Mouse (Mus musculus) ES-E14 (cell line): Measurements from ENCODE around the gene Trim25. TPM values are rescaled to one million over a fixed set of nuclear protein-coding genes. Genes with fewer than 3 reads are reported as not detected.

Experiments used
- DNase-seq: peaks from one replicate; pipeline ENCODE4 v3.0.0-alpha.2; 2013; ENCODE audit warnings: low read depth, low spot score
- H3K27ac ChIP-seq: 2 replicates; pipeline ENCODE4 v1.5.1; 2012; ENCODE audit warnings: low read depth, mild to moderate bottlenecking, low read length, moderate library complexity, mixed read lengths; ENCODE audit not compliant: poor library complexity, insufficient read depth, severe bottlenecking
- H3K36me3 ChIP-seq: 2 replicates; pipeline ENCODE4 v1.6.1; 2012; ENCODE audit warnings: mild to moderate bottlenecking, low read length, moderate library complexity, mixed read lengths; ENCODE audit not compliant: control insufficient read depth, poor library complexity, insufficient read depth, severe bottlenecking
- H3K4me1 ChIP-seq, 2 experiments: fragments of 150-350 bp in 1 of 2; sonication (generic) in 1 of 2; 2 replicates each; pipeline ENCODE4 v1.6.1; 2012; ENCODE audit warnings: low read length in 2 of 2, mild to moderate bottlenecking in 1 of 2, mixed read lengths in 1 of 2; ENCODE audit not compliant: control insufficient read depth in 2 of 2, insufficient read depth in 2 of 2, poor library complexity in 1 of 2
- H3K4me3 ChIP-seq, 2 experiments: fragments of 150-350 bp in 1 of 2; sonication (generic) in 1 of 2; 2 replicates each; pipeline ENCODE4 v1.5.1; 2012; ENCODE audit warnings: low read length in 2 of 2, low read depth in 1 of 2, mild to moderate bottlenecking in 1 of 2, mixed read lengths in 1 of 2; ENCODE audit not compliant: insufficient read depth in 1 of 2, poor library complexity in 1 of 2, severe bottlenecking in 1 of 2
- H3K9ac ChIP-seq: 2 replicates; pipeline ENCODE4 v1.6.1; 2012; ENCODE audit warnings: low read depth, mild to moderate bottlenecking, low read length, mixed read lengths; ENCODE audit not compliant: poor library complexity, insufficient read depth, severe bottlenecking
- H3K9me3 ChIP-seq: fragments of 150-350 bp; sonication (generic); 2 replicates; pipeline ENCODE4 v1.6.1; 2012; ENCODE audit warnings: low read depth, mild to moderate bottlenecking, low read length; ENCODE audit not compliant: control insufficient read depth, insufficient read depth
- CHD2 ChIP-seq: IDR thresholded peaks from 2 replicates; pipeline ENCODE4 v1.6.1; 2014; ENCODE audit warnings: mild to moderate bottlenecking, low read depth, low read length, inconsistent platforms
- HCFC1 ChIP-seq: IDR thresholded peaks from 2 replicates; pipeline ENCODE4 v1.6.1; 2012; ENCODE audit warnings: low read length, inconsistent platforms, borderline replicate concordance; ENCODE audit not compliant: insufficient read depth
- MAFK ChIP-seq: IDR thresholded peaks from 2 replicates; pipeline ENCODE4 v1.6.1; 2014; ENCODE audit warnings: mild to moderate bottlenecking, low read depth, low read length, inconsistent platforms; ENCODE audit not compliant: insufficient read depth
- ZC3H11A ChIP-seq: IDR thresholded peaks from 2 replicates; pipeline ENCODE4 v1.6.1; 2012; ENCODE audit warnings: low read depth, mild to moderate bottlenecking, inconsistent platforms, low read length, borderline replicate concordance
- ZNF384 ChIP-seq: IDR thresholded peaks from 2 replicates; pipeline ENCODE4 v1.6.1; 2012; ENCODE audit warnings: low read depth, low read length, inconsistent platforms
- in situ Hi-C, 2 experiments: fragments of 600-800 bp; cut with MboI; formaldehyde crosslinking; loops; one replicate each; pipeline ENCODE4 v1.15.1; 2025; ENCODE audit warnings: low sequenced_read_pairs in 2 of 2, inconsistent platforms in 1 of 2; ENCODE audit not compliant: unreplicated experiment in 2 of 2
- total RNA-seq: library from RNA; depleted of rRNA; stranded (reverse); fragments of 300-350 nt; gene quantifications from 2 replicates; pipeline ENCODE4 v1.2.3, GENCODE M21; 2012

Gene Trim25
- total RNA-seq, 1 experiment: 37.8 TPM

GRCm38 (mm10) chr11:89066750-89067149 is 67.6 kb downstream of the Trim25 start, which contains the start of gene Dgke:
TSS of gene Dgke (minus strand) at chr11:89066850.
- DNase-seq: no peak
- H3K36me3 ChIP-seq: no peaks in the 10 kb centered on the region
- TF ChIP-seq HCFC1 (no peak), ZNF384 (no peak), MAFK (no peak), ZC3H11A (no peak), CHD2 (no peak)
- in situ Hi-C loops: no loop called here
- H3K4me3 ChIP-seq: peak within 1 kb of the TSS; percentile 7 to 34; a peak in 2 of 4 replicates
- H3K9me3 ChIP-seq: no peaks in the 10 kb centered on the region
- peak within 1 kb of the TSS; percentile 62 for H3K9ac ChIP-seq
- peaks cover 8 to 16% of the 10 kb centered on the region in 2 experiments for H3K4me1 ChIP-seq
- H3K27ac ChIP-seq: peak within 1 kb of the TSS; percentile 95

DNA sequence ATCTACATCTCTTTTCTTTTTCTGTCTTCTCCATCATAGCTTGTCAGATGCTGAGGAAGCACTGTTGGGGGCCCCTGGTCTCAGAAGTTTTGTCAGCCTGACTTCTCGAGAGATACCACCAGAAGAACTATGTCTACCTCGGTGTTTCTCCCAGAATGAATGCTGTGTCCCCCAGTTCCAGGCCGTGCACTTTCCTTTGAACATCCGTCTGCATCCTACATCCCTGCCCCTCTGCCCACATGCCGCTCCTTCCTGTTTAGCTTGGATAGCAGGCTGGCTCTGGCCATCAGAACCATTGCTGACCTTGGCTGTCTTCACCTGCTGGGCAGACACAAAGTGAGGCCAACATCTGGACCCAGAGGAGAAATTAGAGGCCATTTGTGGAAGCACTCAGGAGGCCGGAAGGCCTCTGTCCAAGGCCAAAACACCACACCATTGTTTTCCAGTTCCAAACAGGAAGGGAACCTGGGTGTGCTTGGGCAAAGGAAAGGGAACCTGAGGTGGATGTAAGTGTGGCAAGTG is 68.2 kb downstream of the Trim25 start:
- Histone ChIP-seq H3K9me3 (no peaks in the 10 kb centered on the region), H3K36me3 (no peaks in the 10 kb centered on the region), H3K27ac (peak overlapping the region; percentile 95), H3K4me1 (peaks cover 8 to 18% of the 10 kb centered on the region in 2 experiments), H3K9ac (peak overlapping the region; percentile 27; the same call in 1 of the 2 replicates), H3K4me3 (peak overlapping the region; percentile 7 to 31; a peak in 2 of 4 replicates)
- no peak for DNase-seq
- in situ Hi-C loops: no loop called here
- TF ChIP-seq ZNF384 (no peak), CHD2 (no peak), ZC3H11A (no peak), MAFK (no peak), HCFC1 (no peak)

- TF ChIP-seq ZNF384 (no peak), CHD2 (peak; percentile 68; the same call in 1 of the 2 replicates)
- Histone ChIP-seq H3K4me3 (peak overlapping the region; percentile 7 to 31; a peak in 1 of 4 replicates), H3K27ac (peak overlapping the region; percentile 97), H3K9me3 (no peaks in the 10 kb centered on the region), H3K4me1 (peaks cover 8 to 18% of the 10 kb centered on the region in 2 experiments), H3K9ac (peak overlapping the region; percentile 50), H3K36me3 (no peaks in the 10 kb centered on the region)
- in situ Hi-C loops: no loop called here
- DNase-seq: peak; percentile 85
These were observed 68.8 kb downstream of the Trim25 start for GRCm38 (mm10) chr11:89067871-89068490.

DNA sequence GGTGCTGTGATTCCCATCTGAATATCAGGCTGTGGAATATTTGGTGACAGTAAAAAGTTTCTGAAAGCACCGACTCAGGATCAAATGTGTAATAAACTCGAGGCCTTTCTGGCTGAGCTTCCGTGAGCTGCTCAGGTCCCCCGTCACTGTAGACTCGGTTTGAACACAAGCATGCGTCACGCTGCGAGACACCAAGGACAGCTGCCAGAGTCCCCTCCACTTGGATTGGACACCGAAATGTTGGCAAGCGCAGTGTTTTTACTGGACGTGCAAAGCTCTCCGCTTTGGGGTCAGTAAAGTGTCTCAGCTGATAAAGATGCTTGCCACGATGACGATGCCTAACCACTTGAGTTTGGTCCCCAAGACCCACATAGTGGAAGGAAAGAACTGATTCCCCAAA is 69.5 kb downstream of the Trim25 start:
- no peaks in the 10 kb centered on the region for H3K9me3 ChIP-seq
- DNase-seq: no peak
- no peak for TF ChIP-seq ZNF384
- no peak for TF ChIP-seq CHD2
- no peak for TF ChIP-seq MAFK
- TF ChIP-seq HCFC1: no peak
- no peak for TF ChIP-seq ZC3H11A
- peak overlapping the region; percentile 97 for H3K27ac ChIP-seq
- H3K36me3 ChIP-seq: no peaks in the 10 kb centered on the region
- peak overlapping the region; percentile 50 for H3K9ac ChIP-seq
- H3K4me1 ChIP-seq: peaks cover 8 to 18% of the 10 kb centered on the region in 2 experiments
- peak overlapping the region in 1 of 2 experiments; percentile 2; a peak in 1 of 4 replicates for H3K4me3 ChIP-seq
- in situ Hi-C loops: no loop called here
